In genomic region chr19:42315914-42316313, GRCm38 (mm10) we compare ENCODE assay signal across 7 mouse cellular contexts.
DNase-seq lines count a peak whose midpoint lies in the region; ATAC-seq and TF ChIP-seq lines count a peak whose summit lies in the region.

No protein-coding gene starts in this region.

- peak; percentile 76 for ATAC-seq in intestine, embryonic 15.5 days
- ATAC-seq in midbrain, embryonic 14.5 days (ENCODE audit: low FRiP score, low TSS enrichment), result peak; percentile 63; the same call in 1 of the 2 replicates

- H3K4me2 ChIP-seq in intestine, embryonic 15.5 days (replicated peaks), result no peak overlapping the region
- H3K4me2 ChIP-seq in midbrain, embryonic 14.5 days (ENCODE audit: low read length), result no peak overlapping the region

- TF ChIP-seq CTCF in gastrocnemius, adult 2 months (IDR thresholded peaks at IDR 0.05), result peak; percentile 84

- no peaks in the 10 kb centered on the region; the same call in 1 of the 2 replicates for H3K27me3 ChIP-seq in intestine, embryonic 15.5 days (replicated peaks)
- no peaks in the 10 kb centered on the region for H3K27me3 ChIP-seq in midbrain, embryonic 14.5 days (ENCODE audit: control insufficient read depth, insufficient read depth, low read length)

- H3K4me1 ChIP-seq in intestine, embryonic 15.5 days (replicated peaks), result peaks cover 3% of the 10 kb centered on the region; the same call in 1 of the 2 replicates
- peaks cover 29% of the 10 kb centered on the region for H3K4me1 ChIP-seq in midbrain, embryonic 14.5 days (ENCODE audit: control insufficient read depth, insufficient read depth, low read length)

- H3K4me3 ChIP-seq in gastrocnemius, adult 2 months, result no peak overlapping the region
- H3K4me3 ChIP-seq in intestine, embryonic 15.5 days (replicated peaks), result no peak overlapping the region
- H3K4me3 ChIP-seq in midbrain, embryonic 14.5 days (replicated peaks; ENCODE audit: low read depth, low read length), result no peak overlapping the region

- H3K27ac ChIP-seq in gastrocnemius, adult 2 months, result no peak overlapping the region
- no peak overlapping the region for H3K27ac ChIP-seq in intestine, embryonic 15.5 days
- H3K27ac ChIP-seq in midbrain, embryonic 14.5 days (replicated peaks; ENCODE audit: low read depth, low read length), result no peak overlapping the region

- intact Hi-C loops in gastrocnemius, adult 2 months (cut with DNase I), result loop anchor here (5.0 kb wide), 1 partner anchor 111 kb away; no protein-coding TSS in a partner anchor
- intact Hi-C loops in left cerebral cortex, postnatal 10 days (cut with DNase I), result loop anchor here (2.0 to 10.0 kb wide), 4 partner anchors 116 to 429 kb away; partner anchors contain the start of gene Crtac1

- peak; percentile 67 to 91 for DNase-seq in adrenal gland, adult (ENCODE audit: inconsistent age in 2 of 2, low spot score in 1 of 2)
- DNase-seq in cerebellum, postnatal 36 days, result peak; percentile 76 to 78
- peak; percentile 68 for DNase-seq in gastrocnemius, adult 2 months
- DNase-seq in left cerebral cortex, postnatal 10 days (ENCODE audit: extremely low spot score in 1 of 2, low spot score in 2 of 2), result peak; percentile 87 to 89
- DNase-seq in midbrain, embryonic 14.5 days, result peak; percentile 92
- peak; percentile 15 to 42 for DNase-seq in spleen, postnatal 14 days (ENCODE audit: low spot score in 2 of 2)

- no peak overlapping the region for H3K9ac ChIP-seq in intestine, embryonic 15.5 days
- no peak overlapping the region for H3K9ac ChIP-seq in midbrain, embryonic 14.5 days (replicated peaks; ENCODE audit: low read length)

- no peaks in the 10 kb centered on the region for H3K9me3 ChIP-seq in intestine, embryonic 15.5 days
- H3K9me3 ChIP-seq in midbrain, embryonic 14.5 days (ENCODE audit: control insufficient read depth, low read length), result no peaks in the 10 kb centered on the region

- WGBS in intestine, embryonic 15.5 days, result 6% methylated on average over 1 of the region's 1 CpGs
- WGBS in midbrain, embryonic 14.5 days, result 10% methylated on average over 1 of the region's 1 CpGs

- H3K36me3 ChIP-seq in intestine, embryonic 15.5 days, result no peaks in the 10 kb centered on the region
- H3K36me3 ChIP-seq in midbrain, embryonic 14.5 days (ENCODE audit: control insufficient read depth, insufficient read depth, low read length), result no peaks in the 10 kb centered on the region

Comparison
In these comparisons a context has a peak if more than half of its experiments do, and no peak if none do; other contexts are left out.
1. DNase-seq: peak in every context shown above with its lines; median percentile 92 in midbrain, embryonic 14.5 days; 88 in left cerebral cortex, postnatal 10 days; 79 in adrenal gland, adult; 77 in cerebellum, postnatal 36 days; 68 in gastrocnemius, adult 2 months; 28 in spleen, postnatal 14 days.